Mouse (Mus musculus) hindbrain, embryonic 15.5 days (tissue): ENCODE data around the gene Sprr2a2. TPM values are rescaled to one million over a fixed set of nuclear protein-coding genes. Genes with fewer than 3 reads are reported as not detected.
"Not testable (repeated sequence)": the region's sequence is repeated elsewhere in the genome, so short reads cannot be mapped to it uniquely, and the experiment has no call there.

ENCODE experiments used
- ATAC-seq: fragments of 200-750 bp; cut with Nextera tagmentation; 2 replicates; pipeline ENCODE4 v1.8.0; 2017; ENCODE audit warnings: low read depth, moderate number of reproducible peaks, moderate TSS enrichment; ENCODE audit not compliant: low FRiP score
- H3K27ac ChIP-seq: fragments of 300-500 bp; sonication (generic); replicated peaks from 2 replicates; pipeline ENCODE4 v1.5.1; 2015; ENCODE audit warnings: mild to moderate bottlenecking, inconsistent platforms
- H3K27me3 ChIP-seq: fragments of 300-500 bp; sonication (generic); 2 replicates; pipeline ENCODE4 v1.6.1; 2015; ENCODE audit warnings: control low read depth, inconsistent platforms
- H3K36me3 ChIP-seq: fragments of 300-500 bp; sonication (generic); 2 replicates; pipeline ENCODE4 v1.6.1; 2015; ENCODE audit warnings: control low read depth, inconsistent platforms
- H3K4me1 ChIP-seq: fragments of 300-500 bp; sonication (generic); replicated peaks from 2 replicates; pipeline ENCODE4 v1.6.1; 2015; ENCODE audit warnings: control low read depth, inconsistent platforms
- H3K4me2 ChIP-seq: fragments of 300-500 bp; sonication (generic); 2 replicates; pipeline ENCODE4 v1.6.1; 2015; ENCODE audit warnings: moderate library complexity, mild to moderate bottlenecking, inconsistent platforms
- H3K4me3 ChIP-seq: fragments of 300-500 bp; sonication (generic); 2 replicates; pipeline ENCODE4 v1.5.1; 2015; ENCODE audit warnings: mild to moderate bottlenecking, inconsistent platforms
- H3K9ac ChIP-seq: fragments of 300-500 bp; sonication (generic); 2 replicates; pipeline ENCODE4 v1.6.1; 2015; ENCODE audit warnings: inconsistent platforms
- H3K9me3 ChIP-seq: fragments of 300-500 bp; sonication (generic); 2 replicates; pipeline ENCODE4 v1.6.1; 2016; ENCODE audit warnings: control low read depth, inconsistent platforms
- WGBS: fragments of 180-500 bp; shearing (Covaris S2); methylation state at CpG from one replicate; pipeline ENCODE4 v1.1.7; 2015; 5-methylcytosine and 5-hydroxymethylcytosine counted together
- polyA plus RNA-seq: library from polyadenylated mRNA; unstranded; fragments of >200 nt; fragmentation: Nextera tagmentation; extraction: Ambion mirVana; gene quantifications from 2 replicates; pipeline ENCODE4 v1.2.1, GENCODE M21; 2015

Gene Sprr2a2
- polyA plus RNA-seq, 1 experiment from 2014 or later, result 0.29 TPM

DNA sequence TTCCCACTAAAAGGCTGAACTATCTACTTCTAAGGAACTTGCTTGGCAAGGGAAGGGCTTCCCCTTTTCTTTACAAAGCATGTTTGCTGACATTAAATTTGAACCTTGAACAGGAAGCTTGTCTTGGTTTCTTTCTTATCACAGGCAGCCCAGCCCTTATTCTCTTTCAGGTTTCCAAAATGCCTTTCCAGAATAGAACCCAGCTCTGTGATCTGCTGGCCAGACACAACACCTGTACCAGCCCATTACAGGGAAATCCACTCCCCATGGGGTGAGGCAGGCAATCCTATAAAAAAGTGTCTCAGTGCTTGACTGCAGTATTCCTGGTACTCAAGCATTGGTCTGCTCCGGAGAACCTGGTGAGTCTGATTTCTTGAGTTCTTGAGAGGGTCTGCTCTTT is 69.4 kb downstream of the Sprr2a2 start, which contains the start of gene Sprr2a3:
Gene Sprr2a3, plus strand, starts transcription at position 317 of the 400 bp plus-strand sequence.
- not testable (repeated sequence) for H3K4me3 ChIP-seq, H3K27me3 ChIP-seq, H3K4me2 ChIP-seq, ATAC-seq, H3K9me3 ChIP-seq, H3K9ac ChIP-seq, H3K4me1 ChIP-seq, H3K36me3 ChIP-seq, H3K27ac ChIP-seq
- 82% methylated on average over 1 of the region's 1 CpGs for WGBS

DNA sequence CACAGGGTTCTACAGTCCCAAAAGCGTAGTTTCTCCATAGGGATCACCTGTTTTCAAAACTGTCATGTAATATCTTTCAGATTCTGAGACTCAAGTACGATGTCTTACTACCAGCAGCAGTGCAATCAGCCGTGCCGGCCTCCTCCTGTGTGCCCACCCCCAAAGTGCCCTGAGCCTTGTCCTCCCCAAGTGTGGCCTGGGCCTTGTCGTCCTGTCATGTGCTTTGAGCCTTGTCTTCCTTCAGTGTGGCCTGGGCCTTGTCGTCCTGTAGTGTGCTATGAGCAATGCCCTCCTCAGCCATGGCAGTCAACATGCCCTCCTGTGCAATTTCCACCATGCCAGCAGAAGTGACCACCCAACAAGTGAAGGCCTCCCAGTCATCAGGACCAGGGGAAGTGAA is 72.8 kb downstream of the Sprr2a2 start:
- H3K27ac ChIP-seq, H3K36me3 ChIP-seq, H3K27me3 ChIP-seq, H3K9ac ChIP-seq, H3K4me3 ChIP-seq, ATAC-seq, H3K9me3 ChIP-seq, H3K4me1 ChIP-seq, H3K4me2 ChIP-seq: not testable (repeated sequence)
- WGBS, result 77% methylated on average over 3 of the region's 6 CpGs

Other genes starting within 250 kb of the Sprr2a2 start
- not detected in 2 replicates for gene Pglyrp3, start 201.3 kb upstream of the Sprr2a2 start, polyA plus RNA-seq
- gene Lor, start 132.8 kb upstream of the Sprr2a2 start, polyA plus RNA-seq, result 8.7 and 12.1 TPM in 2 replicates
- not detected in 2 replicates for gene Prr9, start 92.0 kb upstream of the Sprr2a2 start, polyA plus RNA-seq
- gene Lelp1, start 73.2 kb upstream of the Sprr2a2 start, polyA plus RNA-seq, result not detected in 2 replicates
- gene Sprr2a1, start 121 bp upstream of the Sprr2a2 start, polyA plus RNA-seq, result not detected in 2 replicates
- gene Sprr2a3, start 69.5 kb downstream of the Sprr2a2 start, polyA plus RNA-seq, result not detected in 2 replicates
- gene Sprr2b, start 100.7 kb downstream of the Sprr2a2 start, polyA plus RNA-seq, result 0.63 TPM in 1 of 2 replicates, not detected in the other
- gene Sprr2d, start 123.2 kb downstream of the Sprr2a2 start, polyA plus RNA-seq, result not detected in 2 replicates
- gene Sprr2e, start 136.2 kb downstream of the Sprr2a2 start, polyA plus RNA-seq, result not detected in 2 replicates
- gene Sprr2f, start 149.3 kb downstream of the Sprr2a2 start, polyA plus RNA-seq, result not detected in 2 replicates
- gene Sprr2h, start 169.8 kb downstream of the Sprr2a2 start, polyA plus RNA-seq, result not detected in 2 replicates
- gene Sprr2i, start 192.1 kb downstream of the Sprr2a2 start, polyA plus RNA-seq, result not detected in 2 replicates
- gene Sprr2j-ps, start 202.2 kb downstream of the Sprr2a2 start, polyA plus RNA-seq, result not detected in 2 replicates
- 6.2 and 10.3 TPM in 2 replicates for gene Gm9774, start 213.5 kb downstream of the Sprr2a2 start, polyA plus RNA-seq
- gene Sprr2k, start 216.7 kb downstream of the Sprr2a2 start, polyA plus RNA-seq, result not detected in 2 replicates
- gene Sprr1b, start 222.9 kb downstream of the Sprr2a2 start, polyA plus RNA-seq, result not detected in 2 replicates
- gene Sprr3, start 242.8 kb downstream of the Sprr2a2 start, polyA plus RNA-seq, result not detected in 2 replicates